Mouse (Mus musculus) liver, embryonic 15.5 days (tissue): ENCODE data around the gene H2al1o. TPM values are rescaled to one million over a fixed set of nuclear protein-coding genes. Genes with fewer than 3 reads are reported as not detected.
"Not testable (repeated sequence)": the region's sequence is repeated elsewhere in the genome, so short reads cannot be mapped to it uniquely, and the experiment has no call there.

Experiments
- ATAC-seq: fragments of 200-750 bp; cut with Nextera tagmentation; 2 replicates; pipeline ENCODE4 v1.8.0; 2017; ENCODE audit warnings: moderate number of reproducible peaks, mild to moderate bottlenecking, moderate library complexity; ENCODE audit not compliant: insufficient read depth
- H3K27ac ChIP-seq: fragments of 300-500 bp; sonication (generic); replicated peaks from 2 replicates; pipeline ENCODE4 v1.5.1; 2015; ENCODE audit warnings: mild to moderate bottlenecking, inconsistent platforms
- H3K27me3 ChIP-seq: fragments of 300-500 bp; sonication (generic); 2 replicates; pipeline ENCODE4 v1.6.1; 2015; ENCODE audit warnings: mild to moderate bottlenecking, inconsistent platforms
- H3K36me3 ChIP-seq: fragments of 300-500 bp; sonication (generic); replicated peaks from 2 replicates; pipeline ENCODE4 v1.6.1; 2015; ENCODE audit warnings: moderate library complexity, mild to moderate bottlenecking, inconsistent platforms
- H3K4me1 ChIP-seq: fragments of 300-500 bp; sonication (generic); replicated peaks from 2 replicates; pipeline ENCODE4 v1.6.1; 2015; ENCODE audit warnings: inconsistent platforms
- H3K4me2 ChIP-seq: fragments of 300-500 bp; sonication (generic); 2 replicates; pipeline ENCODE4 v1.6.1; 2015; ENCODE audit warnings: moderate library complexity, mild to moderate bottlenecking, inconsistent platforms
- H3K4me3 ChIP-seq: fragments of 300-500 bp; sonication (generic); replicated peaks from 2 replicates; pipeline ENCODE4 v1.5.1; 2015; ENCODE audit warnings: mild to moderate bottlenecking, inconsistent platforms
- H3K9ac ChIP-seq: fragments of 300-500 bp; sonication (generic); 2 replicates; pipeline ENCODE4 v1.6.1; 2015; ENCODE audit warnings: moderate library complexity, mild to moderate bottlenecking, inconsistent platforms
- H3K9me3 ChIP-seq: fragments of 300-500 bp; sonication (generic); replicated peaks from 2 replicates; pipeline ENCODE4 v1.6.1; 2016; ENCODE audit warnings: inconsistent platforms
- WGBS: fragments of 180-500 bp; shearing (Covaris S2); methylation state at CpG from one replicate; pipeline ENCODE4 v1.1.7; 2015; ENCODE audit warnings: mixed read lengths; ENCODE audit not compliant: insufficient replicate concordance; 5-methylcytosine and 5-hydroxymethylcytosine counted together
- polyA plus RNA-seq: library from polyadenylated mRNA; unstranded; fragments of >200 nt; fragmentation: Nextera tagmentation; extraction: Ambion mirVana; gene quantifications from 2 replicates; pipeline ENCODE4 v1.2.1, GENCODE M21; 2015

The H2al1o gene
- not detected in 2 replicates for polyA plus RNA-seq

DNA sequence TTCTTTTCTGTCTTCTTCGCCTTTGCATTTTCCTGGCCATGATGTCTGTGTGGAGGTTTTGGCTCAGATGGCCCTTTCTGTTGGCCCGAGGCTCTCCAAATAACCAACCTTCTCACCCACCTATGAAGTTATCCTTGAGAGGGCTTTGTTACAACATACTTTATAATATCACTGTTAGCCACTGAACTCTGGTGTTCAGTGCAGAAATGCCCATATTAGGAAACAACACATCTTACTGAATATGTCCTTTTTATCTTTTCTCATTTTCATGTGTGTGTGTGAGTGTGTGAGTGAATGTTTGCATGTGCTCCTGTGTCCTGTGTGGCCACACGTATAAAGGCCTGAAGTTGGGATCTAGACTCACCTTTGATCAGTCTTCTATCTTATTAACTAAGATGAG is at the start of gene H2al1o:
TSS of gene H2al1o (minus strand) at position 101 of the 400 bp plus-strand sequence.
- not testable (repeated sequence) for H3K4me2 ChIP-seq, H3K4me1 ChIP-seq, ATAC-seq

GRCm38 (mm10) chrX:9598036-9598435 is 25.8 kb upstream of the H2al1o start:
- H3K4me1 ChIP-seq, H3K4me3 ChIP-seq, H3K4me2 ChIP-seq, H3K27me3 ChIP-seq, H3K9ac ChIP-seq, H3K27ac ChIP-seq, H3K36me3 ChIP-seq, ATAC-seq, H3K9me3 ChIP-seq: not testable (repeated sequence)
- WGBS: 67% methylated on average over 7 of the region's 7 CpGs

More for the DNA sequence above, at the start of gene H2al1o:
- not testable (repeated sequence) for H3K36me3 ChIP-seq, H3K4me3 ChIP-seq, H3K27ac ChIP-seq, H3K9me3 ChIP-seq, H3K27me3 ChIP-seq, H3K9ac ChIP-seq
- 59% methylated on average over 3 of the region's 3 CpGs for WGBS

DNA sequence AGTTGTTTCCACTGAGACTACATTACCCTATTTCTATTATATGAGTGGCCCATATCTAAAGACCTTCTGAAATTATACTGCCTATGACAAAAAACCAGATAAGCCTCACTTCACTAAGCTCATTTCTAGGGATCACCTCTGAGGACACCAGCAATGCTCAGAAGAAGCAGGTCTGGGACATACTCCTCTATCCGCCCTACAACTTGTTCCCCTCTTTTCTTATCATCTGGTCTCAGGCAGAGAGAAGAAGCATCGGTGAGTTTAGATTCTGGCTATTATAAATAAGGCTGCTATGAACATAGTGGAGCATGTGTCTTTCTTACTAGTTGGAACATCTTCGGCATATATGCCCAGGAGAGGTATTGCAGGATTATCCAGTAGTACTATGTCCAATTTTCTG is 35.3 kb downstream of the H2al1o start:
- H3K4me2 ChIP-seq: no peak overlapping the region
- no peaks in the 10 kb centered on the region for H3K36me3 ChIP-seq
- no peak for ATAC-seq
- H3K4me3 ChIP-seq: no peak overlapping the region
- no peaks in the 10 kb centered on the region for H3K4me1 ChIP-seq
- WGBS: 51% methylated on average over 3 of the region's 3 CpGs
- H3K27ac ChIP-seq: no peak overlapping the region
- no peaks in the 10 kb centered on the region for H3K27me3 ChIP-seq
- H3K9me3 ChIP-seq: no peaks in the 10 kb centered on the region
- no peak overlapping the region for H3K9ac ChIP-seq

Other genes with a start within 250 kb of the H2al1o start
- gene H2al1k, start 221.8 kb downstream of the H2al1o start, polyA plus RNA-seq: not detected in 2 replicates
- 17.1 and 17.5 TPM in 2 replicates for gene Cybb, start 84.6 kb downstream of the H2al1o start, polyA plus RNA-seq
- gene Dynlt3, start 90.6 kb upstream of the H2al1o start, polyA plus RNA-seq: 23.9 and 24.1 TPM in 2 replicates